Mouse (Mus musculus) ES-E14 (cell line): ENCODE data around the gene Syt8. TPM values are rescaled to one million over a fixed set of nuclear protein-coding genes. Genes with fewer than 3 reads are reported as not detected.
A peak's percentile ranks its signal among the peaks of the same experiment; 100 is the strongest.

Source experiments
- DNase-seq: peaks from one replicate; pipeline ENCODE4 v3.0.0-alpha.2; 2013; ENCODE audit warnings: low read depth, low spot score
- H3K27ac ChIP-seq: 2 replicates; pipeline ENCODE4 v1.5.1; 2012; ENCODE audit warnings: low read depth, mild to moderate bottlenecking, low read length, moderate library complexity, mixed read lengths; ENCODE audit not compliant: poor library complexity, insufficient read depth, severe bottlenecking
- H3K36me3 ChIP-seq: 2 replicates; pipeline ENCODE4 v1.6.1; 2012; ENCODE audit warnings: mild to moderate bottlenecking, low read length, moderate library complexity, mixed read lengths; ENCODE audit not compliant: control insufficient read depth, poor library complexity, insufficient read depth, severe bottlenecking
- H3K4me1 ChIP-seq, 2 experiments: fragments of 150-350 bp in 1 of 2; sonication (generic) in 1 of 2; 2 replicates each; pipeline ENCODE4 v1.6.1; 2012; ENCODE audit warnings: low read length in 2 of 2, mild to moderate bottlenecking in 1 of 2, mixed read lengths in 1 of 2; ENCODE audit not compliant: control insufficient read depth in 2 of 2, insufficient read depth in 2 of 2, poor library complexity in 1 of 2
- H3K4me3 ChIP-seq, 2 experiments: fragments of 150-350 bp in 1 of 2; sonication (generic) in 1 of 2; 2 replicates each; pipeline ENCODE4 v1.5.1; 2012; ENCODE audit warnings: low read length in 2 of 2, low read depth in 1 of 2, mild to moderate bottlenecking in 1 of 2, mixed read lengths in 1 of 2; ENCODE audit not compliant: insufficient read depth in 1 of 2, poor library complexity in 1 of 2, severe bottlenecking in 1 of 2
- H3K9ac ChIP-seq: 2 replicates; pipeline ENCODE4 v1.6.1; 2012; ENCODE audit warnings: low read depth, mild to moderate bottlenecking, low read length, mixed read lengths; ENCODE audit not compliant: poor library complexity, insufficient read depth, severe bottlenecking
- H3K9me3 ChIP-seq: fragments of 150-350 bp; sonication (generic); 2 replicates; pipeline ENCODE4 v1.6.1; 2012; ENCODE audit warnings: low read depth, mild to moderate bottlenecking, low read length; ENCODE audit not compliant: control insufficient read depth, insufficient read depth
- CHD2 ChIP-seq: IDR thresholded peaks from 2 replicates; pipeline ENCODE4 v1.6.1; 2014; ENCODE audit warnings: mild to moderate bottlenecking, low read depth, low read length, inconsistent platforms
- HCFC1 ChIP-seq: IDR thresholded peaks from 2 replicates; pipeline ENCODE4 v1.6.1; 2012; ENCODE audit warnings: low read length, inconsistent platforms, borderline replicate concordance; ENCODE audit not compliant: insufficient read depth
- MAFK ChIP-seq: IDR thresholded peaks from 2 replicates; pipeline ENCODE4 v1.6.1; 2014; ENCODE audit warnings: mild to moderate bottlenecking, low read depth, low read length, inconsistent platforms; ENCODE audit not compliant: insufficient read depth
- ZC3H11A ChIP-seq: IDR thresholded peaks from 2 replicates; pipeline ENCODE4 v1.6.1; 2012; ENCODE audit warnings: low read depth, mild to moderate bottlenecking, inconsistent platforms, low read length, borderline replicate concordance
- ZNF384 ChIP-seq: IDR thresholded peaks from 2 replicates; pipeline ENCODE4 v1.6.1; 2012; ENCODE audit warnings: low read depth, low read length, inconsistent platforms
- in situ Hi-C, 2 experiments: fragments of 600-800 bp; cut with MboI; formaldehyde crosslinking; loops; one replicate each; pipeline ENCODE4 v1.15.1; 2025; ENCODE audit warnings: low sequenced_read_pairs in 2 of 2, inconsistent platforms in 1 of 2; ENCODE audit not compliant: unreplicated experiment in 2 of 2
- total RNA-seq: library from RNA; depleted of rRNA; stranded (reverse); fragments of 300-350 nt; gene quantifications from 2 replicates; pipeline ENCODE4 v1.2.3, GENCODE M21; 2012; rRNA removed

The Syt8 gene
- total RNA-seq: 0.42 and 0.94 TPM in 2 replicates

GRCm38 (mm10) chr7:142434137-142434865, at the start of gene Syt8:
Gene Syt8 (plus strand): TSS chr7:142434850.
- H3K4me3 ChIP-seq: 0 out of 4 replicates have a peak within 1 kb of the TSS, but pooled peaks of 1 of the 2 experiments have one; percentile 36
- no peaks in the 10 kb centered on the region for H3K36me3 ChIP-seq
- H3K27ac ChIP-seq: no peak within 1 kb of the TSS
- H3K9ac ChIP-seq: peak within 1 kb of the TSS; percentile 55; the same call in 1 of the 2 replicates
- no peak for DNase-seq
- in situ Hi-C loops: loop anchor here in 1 of 2 experiments (10.0 kb wide), 1 partner anchor 100 kb away; no protein-coding TSS in a partner anchor
- H3K4me1 ChIP-seq: peaks cover 0 to 13% of the 10 kb centered on the region in 2 experiments; a peak in 2 of 4 replicates
- no peak for TF ChIP-seq HCFC1
- no peak for TF ChIP-seq CHD2
- no peaks in the 10 kb centered on the region for H3K9me3 ChIP-seq

DNA sequence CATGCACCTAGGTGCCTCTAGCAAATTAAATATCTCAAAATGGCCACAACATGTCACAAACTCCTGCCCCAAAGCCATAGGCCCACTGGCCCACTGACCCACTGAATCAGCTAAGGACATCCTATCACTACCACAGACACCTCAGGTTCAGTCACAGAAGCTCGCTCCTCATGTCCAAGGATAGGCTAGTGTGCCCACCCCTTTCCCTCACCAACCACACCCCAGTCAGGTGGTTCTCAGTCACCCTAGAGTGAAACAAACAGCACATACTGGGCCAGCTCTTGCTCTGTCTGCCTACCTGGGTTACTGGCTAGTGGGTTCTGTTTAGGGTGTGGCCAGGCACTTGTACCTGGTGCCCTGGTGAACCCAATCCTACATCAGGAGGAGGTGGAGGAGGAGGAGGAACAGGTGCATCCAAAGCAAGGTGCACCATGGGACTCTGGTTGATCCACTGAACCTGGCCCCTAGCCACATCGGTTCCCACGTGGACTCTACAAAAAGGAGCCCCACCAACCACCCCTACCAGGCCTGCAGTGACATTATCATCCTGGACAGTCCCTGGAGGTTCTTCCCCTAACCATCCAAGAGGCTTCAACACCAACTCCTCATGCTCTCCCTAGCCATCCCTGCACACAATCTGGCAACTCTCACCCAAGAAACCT, 48.8 kb upstream of the Syt8 start:
- H3K4me1 ChIP-seq: peaks cover 0 to 16% of the 10 kb centered on the region in 2 experiments; a peak in 2 of 4 replicates
- TF ChIP-seq ZC3H11A (no peak), ZNF384 (no peak), HCFC1 (no peak), CHD2 (no peak), MAFK (no peak)

GRCm38 (mm10) chr7:142386621-142387201, 47.9 kb upstream of the Syt8 start:
- H3K27ac ChIP-seq: no peak overlapping the region
- in situ Hi-C loops: no loop called here
- TF ChIP-seq CHD2 (no peak), HCFC1 (no peak), MAFK (no peak), ZC3H11A (no peak), ZNF384 (no peak)

More for the DNA sequence above, 48.8 kb upstream of the Syt8 start:
- in situ Hi-C loops: no loop called here
- Histone ChIP-seq H3K4me3 (peak overlapping the region; percentile 85 to 88), H3K36me3 (peaks cover 49% of the 10 kb centered on the region), H3K9ac (peak overlapping the region; percentile 92), H3K27ac (no peak overlapping the region), H3K9me3 (no peaks in the 10 kb centered on the region)
- no peak for DNase-seq

DNA sequence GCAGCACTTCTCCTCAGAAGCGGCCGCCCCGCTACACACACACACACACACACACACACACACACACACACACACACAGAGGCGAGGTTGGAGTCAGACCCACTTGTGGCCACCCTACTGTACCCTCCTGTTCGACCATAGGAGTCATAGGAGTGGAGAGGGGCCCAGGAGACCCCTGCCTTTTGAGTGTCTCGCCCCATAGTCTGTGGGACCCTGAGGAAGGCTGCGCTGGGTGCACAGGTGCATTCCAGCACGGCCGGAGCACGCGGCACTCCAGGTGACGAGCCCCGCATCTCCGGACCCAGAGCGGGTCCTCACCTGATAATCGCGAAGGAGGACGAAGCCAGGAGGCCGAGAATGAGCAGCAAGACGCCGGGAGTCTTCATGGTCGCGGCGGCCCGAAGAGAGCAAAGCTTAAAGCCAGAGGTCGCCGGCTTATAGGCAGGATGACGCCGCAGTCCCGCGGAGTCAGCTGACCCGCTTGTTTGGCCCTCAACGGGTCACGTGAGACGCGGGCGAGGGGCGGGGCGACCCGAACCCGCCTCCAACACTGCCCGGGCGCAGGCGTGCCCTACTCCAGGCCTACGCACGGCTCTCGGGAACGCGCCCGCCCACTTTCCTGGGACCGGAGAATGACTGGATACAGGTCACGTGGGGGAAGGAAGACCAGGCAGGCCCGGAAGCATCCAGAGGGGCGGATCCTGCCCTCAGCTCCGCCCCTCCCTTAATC, 47.1 kb upstream of the Syt8 start, which contains the start of gene Ctsd:
Ctsd (minus strand) TSS at position 620 of the 730 bp plus-strand sequence.
- DNase-seq: peak; percentile 96
- no peak for TF ChIP-seq HCFC1
- 0 out of 2 replicates have a peak, but pooled peaks have one; percentile 38 for TF ChIP-seq MAFK
- in situ Hi-C loops: no loop called here
- Histone ChIP-seq H3K36me3 (peaks cover 35% of the 10 kb centered on the region), H3K4me3 (peak within 1 kb of the TSS; percentile 85 to 88), H3K4me1 (peaks cover 0 to 16% of the 10 kb centered on the region in 2 experiments; a peak in 2 of 4 replicates), H3K27ac (peak within 1 kb of the TSS; percentile 58; the same call in 1 of the 2 replicates), H3K9me3 (no peaks in the 10 kb centered on the region), H3K9ac (peak within 1 kb of the TSS; percentile 92)

More at GRCm38 (mm10) chr7:142386621-142387201, 47.9 kb upstream of the Syt8 start:
- peaks cover 43% of the 10 kb centered on the region for H3K36me3 ChIP-seq
- H3K9me3 ChIP-seq: no peaks in the 10 kb centered on the region
- peak overlapping the region; percentile 85 to 88 for H3K4me3 ChIP-seq
- peak overlapping the region; percentile 92 for H3K9ac ChIP-seq
- no peak for DNase-seq
- H3K4me1 ChIP-seq: peaks cover 0 to 16% of the 10 kb centered on the region in 2 experiments; a peak in 2 of 4 replicates
